26 mouse cellular contexts compared by ENCODE assay signal in the genomic region with DNA sequence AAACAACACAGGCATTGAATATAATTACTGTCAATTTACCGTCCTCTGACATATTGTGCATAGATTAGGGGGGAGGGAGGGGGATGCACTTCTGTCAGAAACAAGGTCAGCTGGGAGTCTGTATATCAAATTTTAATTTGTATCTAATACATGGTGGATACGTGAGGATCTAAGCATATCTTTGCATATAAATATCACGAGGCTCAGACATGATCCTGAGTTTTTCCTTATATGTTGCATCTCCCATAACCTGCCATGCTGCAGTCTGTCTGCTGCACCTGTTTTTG. TPM values are rescaled to one million over a fixed set of nuclear protein-coding genes. Genes with fewer than 3 reads are reported as not detected.
DNase-seq lines count a peak whose midpoint lies in the region; ATAC-seq and TF ChIP-seq lines count a peak whose summit lies in the region.
"Had no signal": no experiment of that assay in that cellular context is flagged by ENCODE, and none has a peak within 500 bp of the region (broad histone marks: within the 10 kb centered on the region; RNA-seq: fewer than 3 reads in every experiment).

No protein-coding gene starts in this region.

- peaks cover 11% of the 10 kb centered on the region; the same call in 1 of the 2 replicates for H3K4me1 ChIP-seq in kidney, embryonic 15.5 days
- H3K4me1 ChIP-seq in forebrain, embryonic 16.5 days (replicated peaks; ENCODE audit: control insufficient read depth, insufficient read depth, low read length): peaks cover 22% of the 10 kb centered on the region
- peaks cover 5% of the 10 kb centered on the region; the same call in 1 of the 2 replicates for H3K4me1 ChIP-seq in forebrain, postnatal 0 days (ENCODE audit: insufficient read depth)
- H3K4me1 ChIP-seq in midbrain, embryonic 16.5 days (ENCODE audit: control insufficient read depth, insufficient read depth, low read length): peaks cover 12% of the 10 kb centered on the region
- H3K4me1 ChIP-seq: liver, embryonic 13.5 days; megakaryocyte, embryonic 14.5 days had no signal

- H3K4me3 ChIP-seq in kidney, embryonic 15.5 days (replicated peaks): no peak overlapping the region
- H3K4me3 ChIP-seq in forebrain, embryonic 16.5 days (replicated peaks; ENCODE audit: low read length): no peak overlapping the region
- peak overlapping the region; percentile 3; the same call in 1 of the 2 replicates for H3K4me3 ChIP-seq in forebrain, postnatal 0 days (ENCODE audit: low read depth, low read length)
- H3K4me3 ChIP-seq in midbrain, embryonic 16.5 days (ENCODE audit: low read depth, low read length): no peak overlapping the region
- H3K4me3 ChIP-seq: embryonic facial prominence, embryonic 13.5 days; erythroblast, embryonic 14.5 days; liver, embryonic 13.5 days; megakaryocyte, embryonic 14.5 days had no signal

- peak overlapping the region; percentile 42; the same call in 1 of the 2 replicates for H3K4me2 ChIP-seq in kidney, embryonic 15.5 days
- H3K4me2 ChIP-seq in forebrain, embryonic 16.5 days (ENCODE audit: low read length): peak overlapping the region; percentile 47
- H3K4me2 ChIP-seq in forebrain, postnatal 0 days (ENCODE audit: low read depth): peak overlapping the region; percentile 38
- peak overlapping the region; percentile 39 for H3K4me2 ChIP-seq in midbrain, embryonic 16.5 days (ENCODE audit: low read length)
- H3K4me2 ChIP-seq: embryonic facial prominence, embryonic 13.5 days; heart, embryonic 11.5 days; liver, embryonic 13.5 days had no signal

- ATAC-seq in kidney, embryonic 15.5 days (replicated peaks; ENCODE audit: low FRiP score): no peak
- ATAC-seq in forebrain, embryonic 16.5 days: peak; percentile 49
- peak; percentile 26; the same call in 1 of the 2 replicates for ATAC-seq in forebrain, postnatal 0 days
- peak; percentile 23 for ATAC-seq in midbrain, embryonic 16.5 days
- ATAC-seq: activated CD4-positive, CD25-positive, alpha-beta regulatory T cell, adult 4 months; intestine, embryonic 16.5 days had no signal

- H3K36me3 ChIP-seq in kidney, embryonic 15.5 days: peaks cover 51% of the 10 kb centered on the region
- H3K36me3 ChIP-seq in forebrain, embryonic 16.5 days (ENCODE audit: control insufficient read depth, insufficient read depth): no peaks in the 10 kb centered on the region
- H3K36me3 ChIP-seq in forebrain, postnatal 0 days (ENCODE audit: insufficient read depth): no peaks in the 10 kb centered on the region
- H3K36me3 ChIP-seq in midbrain, embryonic 16.5 days (ENCODE audit: control insufficient read depth, insufficient read depth, low read length): no peaks in the 10 kb centered on the region

- WGBS in kidney, embryonic 15.5 days: 72% methylated on average over 3 of the region's 3 CpGs
- 34% methylated on average over 3 of the region's 3 CpGs for WGBS in forebrain, embryonic 16.5 days
- WGBS in forebrain, postnatal 0 days: 29% methylated on average over 3 of the region's 3 CpGs
- 27% methylated on average over 3 of the region's 3 CpGs for WGBS in midbrain, embryonic 16.5 days

- H3K9me3 ChIP-seq in kidney, embryonic 15.5 days (replicated peaks): no peaks in the 10 kb centered on the region
- H3K9me3 ChIP-seq in forebrain, embryonic 16.5 days (ENCODE audit: control insufficient read depth, low read length): no peaks in the 10 kb centered on the region
- H3K9me3 ChIP-seq in forebrain, postnatal 0 days (ENCODE audit: low read length): no peaks in the 10 kb centered on the region
- no peaks in the 10 kb centered on the region for H3K9me3 ChIP-seq in midbrain, embryonic 16.5 days (replicated peaks; ENCODE audit: control insufficient read depth, low read length, poor library complexity, severe bottlenecking)
- H3K9me3 ChIP-seq: embryonic facial prominence, embryonic 13.5 days; liver, embryonic 13.5 days had no signal

- TF ChIP-seq CTCF in forebrain, postnatal 0 days (IDR thresholded peaks at IDR 0.05; ENCODE audit: low read depth): no peak

- no peak for DNase-seq in kidney, adult 11 months
- DNase-seq in forebrain, postnatal 0 days: no peak
- no peak for DNase-seq in frontal cortex, postnatal 25 days (ENCODE audit: low spot score in 2 of 2)
- no peak for DNase-seq in thymus, postnatal 4 days
- DNase-seq: adrenal gland, postnatal 10 days; cerebellum, adult 18-20 months; cerebellum, postnatal 14 days; embryo, embryonic 11 days; gastrocnemius, postnatal 10 days; heart, adult 11 months; kidney, postnatal 36 days; layer of hippocampus, postnatal 36 days; liver, embryonic 13.5 days; lung, adult 2 months; right cerebral cortex, postnatal 25 days; spleen, adult 18-20 months had no signal

- no peak overlapping the region for H3K27ac ChIP-seq in kidney, embryonic 15.5 days
- peak overlapping the region; percentile 64 for H3K27ac ChIP-seq in forebrain, embryonic 16.5 days (ENCODE audit: low read length)
- H3K27ac ChIP-seq in forebrain, postnatal 0 days (ENCODE audit: low read depth, low read length): 0 out of 2 replicates have a peak overlapping the region, but pooled peaks have one; percentile 40
- no peak overlapping the region for H3K27ac ChIP-seq in midbrain, embryonic 16.5 days (ENCODE audit: low read length)
- H3K27ac ChIP-seq: embryonic facial prominence, embryonic 13.5 days; liver, embryonic 13.5 days had no signal

- no peak overlapping the region for H3K9ac ChIP-seq in kidney, embryonic 15.5 days
- no peak overlapping the region for H3K9ac ChIP-seq in forebrain, embryonic 16.5 days (replicated peaks; ENCODE audit: low read depth, low read length)
- peak overlapping the region; percentile 33; the same call in 1 of the 2 replicates for H3K9ac ChIP-seq in forebrain, postnatal 0 days
- no peak overlapping the region for H3K9ac ChIP-seq in midbrain, embryonic 16.5 days (ENCODE audit: low read depth, low read length)
- H3K9ac ChIP-seq: embryonic facial prominence, embryonic 13.5 days; liver, embryonic 13.5 days had no signal

- no peaks in the 10 kb centered on the region for H3K27me3 ChIP-seq in kidney, embryonic 15.5 days
- no peaks in the 10 kb centered on the region for H3K27me3 ChIP-seq in forebrain, embryonic 16.5 days (replicated peaks; ENCODE audit: control insufficient read depth, insufficient read depth, low read length)
- no peaks in the 10 kb centered on the region for H3K27me3 ChIP-seq in forebrain, postnatal 0 days (ENCODE audit: insufficient read depth, low read length)
- H3K27me3 ChIP-seq in midbrain, embryonic 16.5 days (ENCODE audit: control insufficient read depth, insufficient read depth, low read depth, low read length): no peaks in the 10 kb centered on the region; the same call in 1 of the 2 replicates
- H3K27me3 ChIP-seq: embryonic facial prominence, embryonic 13.5 days; liver, embryonic 13.5 days; megakaryocyte, embryonic 14.5 days had no signal

RNA-seq across cellular contexts. Expression of a gene that starts 38.7 kb away (rescaled TPM):
- polyA plus RNA-seq in kidney, embryonic 15.5 days (2015; fragmentation: Nextera tagmentation; extraction: Ambion mirVana): 36.7 and 36.8 TPM in 2 replicates
- polyA plus RNA-seq in forebrain, embryonic 16.5 days (2015; fragmentation: Nextera tagmentation; extraction: Ambion mirVana): 16.4 and 17.5 TPM in 2 replicates
- 21.5 and 26.2 TPM in 2 replicates for total RNA-seq in forebrain, postnatal 0 days (2014; rRNA removed)
- 13.4 and 13.9 TPM in 2 replicates for polyA plus RNA-seq in forebrain, postnatal 0 days (2015; fragmentation: Nextera tagmentation; extraction: Ambion mirVana)
- polyA plus RNA-seq in midbrain, embryonic 16.5 days (2015; fragmentation: Nextera tagmentation; extraction: Ambion mirVana): 15.5 and 16.0 TPM in 2 replicates
- total RNA-seq: neutrophil, adult 5-6 weeks had no signal
- polyA plus RNA-seq: erythroblast, embryonic 14.5 days had no signal

Comparison
In these comparisons a context has a peak if more than half of its experiments do, and no peak if none do; other contexts are left out.
1. H3K27ac ChIP-seq: peak in forebrain, embryonic 16.5 days (single experiment) and forebrain, postnatal 0 days (single experiment); none in kidney, embryonic 15.5 days (single experiment) and midbrain, embryonic 16.5 days (single experiment).
2. Peak in every context shown above with its lines, with median percentiles within 50 percentile points of each other: H3K4me2 ChIP-seq.